Mouse (Mus musculus) olfactory bulb, adult 2 months (tissue): Measurements from ENCODE around the gene Gm19935. TPM values are rescaled to one million over a fixed set of nuclear protein-coding genes. Genes with fewer than 3 reads are reported as not detected.

Experiments used
- H3K27ac ChIP-seq: fragments of 200-500 bp; 2 replicates; pipeline ENCODE4 v1.5.1; 2012; ENCODE audit warnings: low read depth, low read length; ENCODE audit not compliant: insufficient read depth
- H3K4me1 ChIP-seq: fragments of 200-500 bp; 2 replicates; pipeline ENCODE4 v1.6.1; 2012; ENCODE audit warnings: low read length; ENCODE audit not compliant: control insufficient read depth, insufficient read depth
- H3K4me3 ChIP-seq: fragments of 200-500 bp; 2 replicates; pipeline ENCODE4 v1.5.1; 2012; ENCODE audit warnings: mild to moderate bottlenecking, low read depth, low read length, moderate library complexity; ENCODE audit not compliant: insufficient read depth
- CTCF ChIP-seq: fragments of 200-500 bp; IDR thresholded peaks from 2 replicates; pipeline ENCODE4 v1.5.1; 2012; ENCODE audit warnings: low read depth, mild to moderate bottlenecking, low read length, moderate library complexity; ENCODE audit not compliant: insufficient read depth
- POLR2A ChIP-seq: fragments of 200-500 bp; IDR thresholded peaks from 2 replicates; pipeline ENCODE4 v1.6.1; 2012; ENCODE audit warnings: mild to moderate bottlenecking, low read depth, low read length, moderate library complexity; ENCODE audit not compliant: insufficient read depth
- WGBS: fragments of 180-500 bp; shearing (Covaris S2); methylation state at CpG from one replicate; pipeline ENCODE4 v1.1.7; 2018; 5-methylcytosine and 5-hydroxymethylcytosine counted together
- polyA plus RNA-seq: library from polyadenylated mRNA; stranded (reverse); fragments of >200 nt; gene quantifications from 2 replicates; pipeline ENCODE4 v1.2.4, GENCODE M21; 2012; ENCODE audit warnings: low replicate concordance; ENCODE audit not compliant: missing spikeins, insufficient read depth, insufficient read length

Gene Gm19935
- polyA plus RNA-seq, 1 experiment, result not detected

DNA sequence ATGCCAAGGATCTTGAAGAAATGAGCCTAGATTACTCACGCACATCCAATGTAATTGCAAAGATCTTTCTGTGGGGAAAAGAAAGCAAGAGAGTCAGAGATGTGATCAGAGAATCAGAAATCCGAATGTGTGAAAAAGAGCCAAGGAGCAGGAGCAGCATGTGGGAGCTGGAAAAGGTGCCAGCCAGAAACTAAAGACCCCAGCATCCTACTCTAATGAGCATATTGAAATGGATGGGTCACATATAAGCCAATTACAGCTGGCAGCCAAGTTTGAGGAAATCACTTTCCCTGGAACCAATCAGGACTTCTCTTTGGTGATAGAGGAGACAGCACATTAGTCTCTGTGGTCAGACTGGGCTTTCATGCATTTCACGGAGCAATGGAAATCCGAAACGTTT is 47.4 kb downstream of the Gm19935 start:
- H3K4me1 ChIP-seq, result no peaks in the 10 kb centered on the region
- 73% methylated on average over 5 of the region's 5 CpGs for WGBS
- H3K27ac ChIP-seq, result no peak overlapping the region
- TF ChIP-seq POLR2A (no peak), CTCF (no peak)
- no peak overlapping the region for H3K4me3 ChIP-seq

Other genes starting within 250 kb of the Gm19935 start
- 52.6 TPM in 1 of 2 replicates, not detected in the other for gene Chd9, start 11.0 kb upstream of the Gm19935 start, polyA plus RNA-seq